Mouse (Mus musculus): ENCODE measurements around the gene Prr5. TPM values are rescaled to one million over a fixed set of nuclear protein-coding genes. Genes with fewer than 3 reads are reported as not detected.
A peak's percentile ranks its signal among the peaks of the same experiment; 100 is the strongest.

The Prr5 gene
- polyA plus RNA-seq, 1 experiment from 2014 or later, result 35.0 TPM

DNA sequence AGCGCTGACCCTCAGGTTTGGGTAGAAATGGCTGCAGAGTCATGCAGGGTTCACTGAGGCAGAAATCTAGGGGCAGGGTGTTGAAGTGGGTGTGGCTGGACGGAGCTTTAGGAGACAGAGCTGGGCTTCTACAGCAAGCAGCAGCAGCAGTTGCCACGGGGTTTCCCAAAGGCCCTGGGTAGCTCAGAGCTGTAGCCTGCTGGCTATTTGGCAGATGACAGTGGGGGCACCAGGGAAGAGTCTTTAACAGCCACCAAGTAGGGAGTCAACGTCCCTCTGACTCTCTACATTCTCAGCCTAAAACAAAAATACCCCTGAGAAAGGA, 63.0 kb downstream of the Prr5 start:
- Histone ChIP-seq H3K4me1 (replicated peaks; ENCODE audit: insufficient read depth, low read length) (peaks cover 12% of the 10 kb centered on the region; the same call in 1 of the 2 replicates), H3K4me3 (replicated peaks; ENCODE audit: low read depth, low read length) (no peak overlapping the region), H3K9ac (ENCODE audit: low read depth, low read length) (no peak overlapping the region), H3K27ac (peak overlapping the region; percentile 25; the same call in 1 of the 2 replicates), H3K9me3 (replicated peaks; ENCODE audit: low read length) (no peaks in the 10 kb centered on the region), H3K4me2 (ENCODE audit: low read length) (0 out of 2 replicates have a peak overlapping the region, but pooled peaks have one; percentile 5), H3K36me3 (ENCODE audit: insufficient read depth, low read length) (no peaks in the 10 kb centered on the region), H3K27me3 (ENCODE audit: insufficient read depth, low read length) (no peaks in the 10 kb centered on the region)
- TF ChIP-seq CTCF (IDR thresholded peaks at IDR 0.05; ENCODE audit: low read depth), result no peak
- 55% methylated on average over 4 of the region's 4 CpGs for WGBS
- ATAC-seq (replicated peaks; ENCODE audit: low FRiP score, low read depth) (no peak), DNase-seq (ENCODE audit: low spot score) (no peak)

DNA sequence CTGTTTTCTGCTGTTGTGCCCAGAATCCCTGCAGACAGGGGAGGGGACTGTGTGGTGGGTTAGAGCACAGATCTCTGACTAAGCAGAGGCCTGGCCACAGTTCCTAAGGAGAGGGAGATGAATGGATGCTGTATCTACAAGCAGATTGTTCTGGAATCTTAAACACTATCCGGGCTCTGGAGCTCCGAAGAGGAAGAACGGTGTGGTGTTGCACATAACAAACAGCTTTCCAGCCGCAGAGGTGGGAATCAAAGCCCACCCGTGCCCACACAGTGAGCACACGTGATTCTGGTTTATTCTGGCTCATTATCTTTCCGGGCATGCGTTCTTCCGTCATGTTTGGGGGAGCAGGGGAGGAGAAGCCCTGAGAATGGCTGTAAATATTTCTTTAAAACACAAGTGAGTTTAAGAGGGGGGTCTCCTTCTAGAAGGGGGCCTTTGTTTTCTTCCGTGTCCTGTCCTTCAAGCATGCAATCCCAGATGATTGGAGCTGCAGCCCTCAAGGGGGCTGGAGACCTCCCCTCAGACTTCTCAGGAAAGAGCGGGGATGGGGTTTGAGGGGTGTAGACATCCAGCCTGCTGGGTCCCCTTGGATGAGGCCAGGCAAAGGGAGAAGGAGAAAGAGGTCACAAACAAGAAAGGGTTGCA, 67.0 kb downstream of the Prr5 start:
- no peak overlapping the region for H3K9ac ChIP-seq (ENCODE audit: low read depth, low read length)
- peaks cover 10% of the 10 kb centered on the region; the same call in 1 of the 2 replicates for H3K4me1 ChIP-seq (replicated peaks; ENCODE audit: insufficient read depth, low read length)
- H3K36me3 ChIP-seq (ENCODE audit: insufficient read depth, low read length), result no peaks in the 10 kb centered on the region
- no peak overlapping the region for H3K4me3 ChIP-seq (replicated peaks; ENCODE audit: low read depth, low read length)
- TF ChIP-seq CTCF (IDR thresholded peaks at IDR 0.05; ENCODE audit: low read depth), result no peak
- 75% methylated on average over 11 of the region's 11 CpGs for WGBS
- H3K27ac ChIP-seq, result no peak overlapping the region
- no peak for DNase-seq (ENCODE audit: low spot score)
- no peak overlapping the region for H3K4me2 ChIP-seq (ENCODE audit: low read length)
- H3K9me3 ChIP-seq (replicated peaks; ENCODE audit: low read length), result no peaks in the 10 kb centered on the region
- no peaks in the 10 kb centered on the region for H3K27me3 ChIP-seq (ENCODE audit: insufficient read depth, low read length)
- ATAC-seq (replicated peaks; ENCODE audit: low FRiP score, low read depth), result no peak

GRCm38 (mm10) chr15:84736994-84737346, 67.5 kb downstream of the Prr5 start:
- H3K4me1 ChIP-seq (replicated peaks; ENCODE audit: insufficient read depth, low read length), result peaks cover 5% of the 10 kb centered on the region; the same call in 1 of the 2 replicates
- no peaks in the 10 kb centered on the region for H3K9me3 ChIP-seq (replicated peaks; ENCODE audit: low read length)
- no peak overlapping the region for H3K27ac ChIP-seq
- no peaks in the 10 kb centered on the region for H3K36me3 ChIP-seq (ENCODE audit: insufficient read depth, low read length)
- no peak overlapping the region for H3K4me3 ChIP-seq (replicated peaks; ENCODE audit: low read depth, low read length)
- DNase-seq (ENCODE audit: low spot score) (no peak), ATAC-seq (replicated peaks; ENCODE audit: low FRiP score, low read depth) (no peak)
- WGBS, result 53% methylated on average over 3 of the region's 4 CpGs
- no peak overlapping the region for H3K9ac ChIP-seq (ENCODE audit: low read depth, low read length)
- TF ChIP-seq CTCF (IDR thresholded peaks at IDR 0.05; ENCODE audit: low read depth), result no peak
- H3K27me3 ChIP-seq (ENCODE audit: insufficient read depth, low read length), result no peaks in the 10 kb centered on the region
- H3K4me2 ChIP-seq (ENCODE audit: low read length), result no peak overlapping the region

DNA sequence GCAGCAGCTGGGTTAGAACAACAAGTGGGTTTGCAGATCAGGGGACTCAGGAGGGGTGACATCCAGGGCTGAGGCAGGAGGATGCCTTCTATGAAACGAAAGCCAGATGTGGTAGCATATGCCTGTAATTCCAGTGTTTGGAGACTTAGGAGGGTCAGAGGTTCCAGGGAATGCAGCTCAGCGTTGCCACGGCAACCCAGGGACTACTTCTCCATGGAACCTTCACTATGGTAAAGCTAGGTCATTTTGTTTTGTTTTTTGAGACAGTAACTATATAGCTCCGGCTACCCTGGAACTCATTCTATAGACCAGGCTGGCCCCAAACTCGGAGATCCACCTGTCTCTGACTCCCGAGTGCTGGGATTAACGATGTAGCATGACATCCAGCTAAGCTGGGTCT, 68.8 kb downstream of the Prr5 start:
- Histone ChIP-seq H3K4me1 (replicated peaks; ENCODE audit: insufficient read depth, low read length) (no peaks in the 10 kb centered on the region), H3K4me3 (replicated peaks; ENCODE audit: low read depth, low read length) (no peak overlapping the region), H3K27me3 (ENCODE audit: insufficient read depth, low read length) (no peaks in the 10 kb centered on the region), H3K27ac (no peak overlapping the region), H3K9me3 (replicated peaks; ENCODE audit: low read length) (no peaks in the 10 kb centered on the region), H3K36me3 (ENCODE audit: insufficient read depth, low read length) (no peaks in the 10 kb centered on the region), H3K9ac (ENCODE audit: low read depth, low read length) (no peak overlapping the region), H3K4me2 (ENCODE audit: low read length) (no peak overlapping the region)
- no peak for TF ChIP-seq CTCF (IDR thresholded peaks at IDR 0.05; ENCODE audit: low read depth)
- no peak for ATAC-seq (replicated peaks; ENCODE audit: low FRiP score, low read depth)
- no peak for DNase-seq (ENCODE audit: low spot score)
- 87% methylated on average over 7 of the region's 7 CpGs for WGBS

- no peak for DNase-seq (ENCODE audit: low spot score)
- Histone ChIP-seq H3K4me3 (replicated peaks; ENCODE audit: low read depth, low read length) (no peak overlapping the region), H3K9me3 (replicated peaks; ENCODE audit: low read length) (no peaks in the 10 kb centered on the region), H3K4me2 (ENCODE audit: low read length) (no peak overlapping the region), H3K27me3 (ENCODE audit: insufficient read depth, low read length) (no peaks in the 10 kb centered on the region), H3K27ac (no peak overlapping the region), H3K4me1 (replicated peaks; ENCODE audit: insufficient read depth, low read length) (no peaks in the 10 kb centered on the region), H3K36me3 (ENCODE audit: insufficient read depth, low read length) (no peaks in the 10 kb centered on the region), H3K9ac (ENCODE audit: low read depth, low read length) (no peak overlapping the region)
- 74% methylated on average over 3 of the region's 3 CpGs for WGBS
- peak; percentile 55 for TF ChIP-seq CTCF (IDR thresholded peaks at IDR 0.05; ENCODE audit: low read depth)
- ATAC-seq (replicated peaks; ENCODE audit: low FRiP score, low read depth), result no peak
Observed at GRCm38 (mm10) chr15:84741573-84741972, 72.2 kb downstream of the Prr5 start.

- H3K4me2 ChIP-seq (ENCODE audit: low read length), result no peak overlapping the region
- TF ChIP-seq CTCF (IDR thresholded peaks at IDR 0.05; ENCODE audit: low read depth), result no peak
- H3K9me3 ChIP-seq (replicated peaks; ENCODE audit: low read length), result no peaks in the 10 kb centered on the region
- H3K27me3 ChIP-seq (ENCODE audit: insufficient read depth, low read length), result no peaks in the 10 kb centered on the region
- no peak overlapping the region for H3K9ac ChIP-seq (ENCODE audit: low read depth, low read length)
- no peak overlapping the region for H3K4me3 ChIP-seq (replicated peaks; ENCODE audit: low read depth, low read length)
- 14% methylated on average over 3 of the region's 3 CpGs for WGBS
- ATAC-seq (replicated peaks; ENCODE audit: low FRiP score, low read depth) (no peak), DNase-seq (ENCODE audit: low spot score) (peak; percentile 26)
- H3K4me1 ChIP-seq (replicated peaks; ENCODE audit: insufficient read depth, low read length), result no peaks in the 10 kb centered on the region
- no peak overlapping the region for H3K27ac ChIP-seq
- H3K36me3 ChIP-seq (ENCODE audit: insufficient read depth, low read length), result no peaks in the 10 kb centered on the region
Observed at GRCm38 (mm10) chr15:84743347-84743746, 73.9 kb downstream of the Prr5 start.

GRCm38 (mm10) chr15:84744308-84744707, 74.9 kb downstream of the Prr5 start:
- Histone ChIP-seq H3K4me1 (replicated peaks; ENCODE audit: insufficient read depth, low read length) (no peaks in the 10 kb centered on the region), H3K9me3 (replicated peaks; ENCODE audit: low read length) (no peaks in the 10 kb centered on the region), H3K4me3 (replicated peaks; ENCODE audit: low read depth, low read length) (no peak overlapping the region), H3K27me3 (ENCODE audit: insufficient read depth, low read length) (no peaks in the 10 kb centered on the region), H3K36me3 (ENCODE audit: insufficient read depth, low read length) (no peaks in the 10 kb centered on the region), H3K27ac (no peak overlapping the region), H3K9ac (ENCODE audit: low read depth, low read length) (no peak overlapping the region), H3K4me2 (ENCODE audit: low read length) (no peak overlapping the region)
- TF ChIP-seq CTCF (IDR thresholded peaks at IDR 0.05; ENCODE audit: low read depth), result no peak
- WGBS, result 17% methylated on average over 2 of the region's 2 CpGs
- ATAC-seq (replicated peaks; ENCODE audit: low FRiP score, low read depth), result peak; percentile 43; the same call in 1 of the 2 replicates
- no peak for DNase-seq (ENCODE audit: low spot score)
